Mouse (Mus musculus) cortical plate, adult 2 months (tissue): ENCODE results near the gene Gm4216. TPM values are rescaled to one million over a fixed set of nuclear protein-coding genes. Genes with fewer than 3 reads are reported as not detected.
"Not testable (repeated sequence)": the region's sequence is repeated elsewhere in the genome, so short reads cannot be mapped to it uniquely, and the experiment has no call there.

Source experiments
- H3K27ac ChIP-seq: fragments of 200-500 bp; 2 replicates; pipeline ENCODE4 v1.5.1; 2012; ENCODE audit warnings: low read length, control low read depth, inconsistent platforms; ENCODE audit not compliant: insufficient read depth
- H3K4me1 ChIP-seq: fragments of 200-500 bp; 2 replicates; pipeline ENCODE4 v1.6.1; 2011; ENCODE audit warnings: low read length; ENCODE audit not compliant: control insufficient read depth, insufficient read depth
- H3K4me3 ChIP-seq: fragments of 200-500 bp; 2 replicates; pipeline ENCODE4 v1.5.1; 2011; ENCODE audit warnings: mild to moderate bottlenecking, low read length, control low read depth; ENCODE audit not compliant: insufficient read depth
- polyA plus RNA-seq: library from polyadenylated mRNA; depleted of rRNA; stranded (reverse); fragments of >200 nt; gene quantifications from 2 replicates; pipeline ENCODE4 v1.2.3, GENCODE M21; 2012; rRNA removed

Gm4216 gene
- polyA plus RNA-seq: not detected in 2 replicates

- H3K27ac ChIP-seq, H3K4me3 ChIP-seq: not testable (repeated sequence)
Observed at GRCm38 (mm10) chr7:23019823-23020222, at the start of gene Gm4216. Gm4216 (minus strand) TSS chr7:23019923.

GRCm38 (mm10) chr7:23067356-23067755, 47.6 kb upstream of the Gm4216 start, which contains the start of gene Gm8720:
Gm8720 (minus strand) TSS chr7:23067456.
- not testable (repeated sequence) for H3K4me1 ChIP-seq, H3K27ac ChIP-seq, H3K4me3 ChIP-seq

More at GRCm38 (mm10) chr7:23019823-23020222, at the start of gene Gm4216:
- H3K4me1 ChIP-seq: not testable (repeated sequence)

GRCm38 (mm10) chr7:23055240-23055639, 35.5 kb upstream of the Gm4216 start, which contains the start of gene Vmn1r163:
Vmn1r163 (plus strand) TSS chr7:23055540.
- not testable (repeated sequence) for H3K27ac ChIP-seq, H3K4me1 ChIP-seq

GRCm38 (mm10) chr7:22984573-22984972, 35.1 kb downstream of the Gm4216 start, which contains the start of gene Gm4214:
Gm4214 (minus strand) TSS chr7:22984673.
- not testable (repeated sequence) for H3K4me1 ChIP-seq, H3K27ac ChIP-seq, H3K4me3 ChIP-seq

More at GRCm38 (mm10) chr7:23055240-23055639, 35.5 kb upstream of the Gm4216 start, which contains the start of gene Vmn1r163:
- not testable (repeated sequence) for H3K4me3 ChIP-seq

Other genes with a start within 250 kb of the Gm4216 start
- gene Vmn1r158, start 229.1 kb downstream of the Gm4216 start, polyA plus RNA-seq: not detected in 2 replicates
- gene Vmn1r159, start 176.3 kb downstream of the Gm4216 start, polyA plus RNA-seq: not detected in 2 replicates
- not detected in 2 replicates for gene Vmn1r160, start 148.7 kb downstream of the Gm4216 start, polyA plus RNA-seq
- gene Gm4214, start 35.2 kb downstream of the Gm4216 start, polyA plus RNA-seq: not detected in 2 replicates
- not detected in 2 replicates for gene Vmn1r163, start 35.6 kb upstream of the Gm4216 start, polyA plus RNA-seq
- gene Gm8720, start 47.5 kb upstream of the Gm4216 start, polyA plus RNA-seq: not detected in 2 replicates
- gene Gm10662, start 124.6 kb upstream of the Gm4216 start, polyA plus RNA-seq: not detected in 2 replicates
- not detected in 2 replicates for gene Vmn1r165, start 197.4 kb upstream of the Gm4216 start, polyA plus RNA-seq
- not detected in 2 replicates for gene Vmn1r166, start 231.8 kb upstream of the Gm4216 start, polyA plus RNA-seq